Mouse (Mus musculus) G1E (cell line): ENCODE results near the gene Haspin.

Source experiments
- CTCF ChIP-seq: IDR thresholded peaks from 2 replicates; pipeline ENCODE4 v1.5.1; 2012; ENCODE audit warnings: low read depth, low read length, inconsistent platforms, mixed read lengths
- GATA1 ChIP-seq: IDR thresholded peaks from 2 replicates; pipeline ENCODE4 v1.6.1; 2012; ENCODE audit warnings: borderline replicate concordance, low read length, inconsistent platforms, mixed read lengths
- GATA2 ChIP-seq: IDR thresholded peaks from 2 replicates; pipeline ENCODE4 v1.6.1; 2012; ENCODE audit warnings: low read depth, low read length, inconsistent platforms, borderline replicate concordance
- TAL1 ChIP-seq: conservative IDR thresholded peaks from 2 replicates; pipeline ENCODE4 v1.6.1; 2012; ENCODE audit warnings: low read depth, low read length, inconsistent platforms, mixed read lengths

- TF ChIP-seq CTCF (no peak), GATA1 (no peak), GATA2 (no peak), TAL1 (no peak)
Measured at GRCm38 (mm10) chr11:73161616-73162015, 23.5 kb upstream of the Haspin start.
